9 mouse cellular contexts compared by ENCODE assay signal in genomic region chr6:145482656-145483317, GRCm38 (mm10).
A peak's percentile ranks its signal among the peaks of the same experiment; 100 is the strongest.
DNase-seq lines count a peak whose midpoint lies in the region; ATAC-seq and TF ChIP-seq lines count a peak whose summit lies in the region.
"Had no signal": no experiment of that assay in that cellular context is flagged by ENCODE, and none has a peak within 500 bp of the region (broad histone marks: within the 10 kb centered on the region; RNA-seq: fewer than 3 reads in every experiment).

No protein-coding gene starts in this region.

- H3K27me3 ChIP-seq in kidney, embryonic 15.5 days, result no peaks in the 10 kb centered on the region
- H3K27me3 ChIP-seq in heart, embryonic 16.5 days (ENCODE audit: control insufficient read depth, insufficient read depth, low read length), result no peaks in the 10 kb centered on the region
- no peaks in the 10 kb centered on the region for H3K27me3 ChIP-seq in lung, postnatal 0 days (replicated peaks; ENCODE audit: insufficient read depth, low read length)

- H3K36me3 ChIP-seq in kidney, embryonic 15.5 days, result no peaks in the 10 kb centered on the region
- no peaks in the 10 kb centered on the region for H3K36me3 ChIP-seq in heart, embryonic 16.5 days (ENCODE audit: control insufficient read depth, insufficient read depth)
- H3K36me3 ChIP-seq in lung, postnatal 0 days (ENCODE audit: insufficient read depth, low read length), result no peaks in the 10 kb centered on the region
- H3K36me3 ChIP-seq: midbrain, embryonic 12.5 days had no signal

- TF ChIP-seq EP300 in lung, postnatal 0 days (IDR thresholded peaks at IDR 0.05), result no peak

- no peak overlapping the region for H3K4me3 ChIP-seq in kidney, embryonic 15.5 days (replicated peaks)
- no peak overlapping the region for H3K4me3 ChIP-seq in heart, embryonic 16.5 days (ENCODE audit: low read length)
- no peak overlapping the region for H3K4me3 ChIP-seq in lung, postnatal 0 days (ENCODE audit: low read depth, low read length)
- H3K4me3 ChIP-seq: midbrain, embryonic 12.5 days had no signal

- no peaks in the 10 kb centered on the region for H3K9me3 ChIP-seq in kidney, embryonic 15.5 days (replicated peaks)
- H3K9me3 ChIP-seq in heart, embryonic 16.5 days (replicated peaks; ENCODE audit: control insufficient read depth, low read length), result no peaks in the 10 kb centered on the region
- no peaks in the 10 kb centered on the region for H3K9me3 ChIP-seq in lung, postnatal 0 days (ENCODE audit: low read length)
- H3K9me3 ChIP-seq: midbrain, embryonic 12.5 days had no signal

- WGBS in kidney, embryonic 15.5 days, result 74% methylated on average over 17 of the region's 17 CpGs
- WGBS in heart, embryonic 16.5 days, result 62% methylated on average over 17 of the region's 17 CpGs
- WGBS in lung, postnatal 0 days, result 62% methylated on average over 17 of the region's 17 CpGs

- no peak overlapping the region for H3K9ac ChIP-seq in kidney, embryonic 15.5 days
- H3K9ac ChIP-seq in heart, embryonic 16.5 days (ENCODE audit: low read length), result peak overlapping the region; percentile 9; the same call in 1 of the 2 replicates
- H3K9ac ChIP-seq in lung, postnatal 0 days (replicated peaks; ENCODE audit: low read depth), result no peak overlapping the region
- H3K9ac ChIP-seq: midbrain, embryonic 12.5 days had no signal

- H3K4me2 ChIP-seq in kidney, embryonic 15.5 days, result no peak overlapping the region
- H3K4me2 ChIP-seq in heart, embryonic 16.5 days (ENCODE audit: low read depth, low read length), result no peak overlapping the region
- no peak overlapping the region for H3K4me2 ChIP-seq in lung, postnatal 0 days (replicated peaks; ENCODE audit: low read depth, low read length)

- ATAC-seq in kidney, embryonic 15.5 days (replicated peaks; ENCODE audit: low FRiP score), result no peak
- ATAC-seq in heart, embryonic 16.5 days (replicated peaks; ENCODE audit: extremely low read depth, insufficient read depth, low FRiP score), result no peak
- 0 out of 2 replicates have a peak, but pooled peaks have one; percentile 5 for ATAC-seq in lung, postnatal 0 days

- peak overlapping the region; percentile 61 for H3K27ac ChIP-seq in kidney, embryonic 15.5 days
- peak overlapping the region; percentile 83 for H3K27ac ChIP-seq in heart, embryonic 16.5 days (ENCODE audit: low read length)
- peak overlapping the region; percentile 21; the same call in 1 of the 2 replicates for H3K27ac ChIP-seq in lung, postnatal 0 days (ENCODE audit: low read length)
- H3K27ac ChIP-seq: midbrain, embryonic 12.5 days had no signal

- peaks cover 62% of the 10 kb centered on the region for H3K4me1 ChIP-seq in kidney, embryonic 15.5 days
- peaks cover 28% of the 10 kb centered on the region for H3K4me1 ChIP-seq in heart, embryonic 16.5 days (ENCODE audit: control insufficient read depth, insufficient read depth, low read length)
- no peaks in the 10 kb centered on the region; the same call in 1 of the 2 replicates for H3K4me1 ChIP-seq in lung, postnatal 0 days (ENCODE audit: insufficient read depth, low read depth, low read length)

- no peak for TF ChIP-seq CTCF in lung, postnatal 0 days (IDR thresholded peaks at IDR 0.05)

- peak; percentile 41 for DNase-seq in adrenal gland, postnatal 14 days
- DNase-seq in adrenal gland, adult (ENCODE audit: inconsistent age in 2 of 2, low spot score in 1 of 2), result no peak
- DNase-seq in kidney, adult 18-20 months, result no peak
- DNase-seq in lung, postnatal 0 days (ENCODE audit: low spot score), result peak; percentile 60
- no peak for DNase-seq in thymus, postnatal 36 days
- DNase-seq in urinary bladder, adult 2 months (ENCODE audit: low spot score), result no peak

Comparison
In these comparisons a context has a peak if more than half of its experiments do, and no peak if none do; other contexts are left out.
1. DNase-seq: peak in adrenal gland, postnatal 14 days (single experiment) and lung, postnatal 0 days (single experiment); none in adrenal gland, adult (0 of 2), kidney, adult 18-20 months (single experiment), thymus, postnatal 36 days (0 of 2) and urinary bladder, adult 2 months (single experiment).
2. H3K27ac ChIP-seq: peak in every context shown above with its lines; median percentile 83 in heart, embryonic 16.5 days; 61 in kidney, embryonic 15.5 days; 21 in lung, postnatal 0 days.